Mouse (Mus musculus) urinary bladder, postnatal 0 days (tissue): ENCODE measurements around the gene 4931400O07Rik. TPM values are rescaled to one million over a fixed set of nuclear protein-coding genes. Genes with fewer than 3 reads are reported as not detected.

Experiments used
- polyA plus RNA-seq: library from polyadenylated mRNA; unstranded; fragments of >200 nt; fragmentation: Nextera tagmentation; extraction: Ambion mirVana; gene quantifications from 2 replicates; pipeline ENCODE4 v1.2.1, GENCODE M21; 2015

Gene 4931400O07Rik
- not detected in 2 replicates for polyA plus RNA-seq

DNA sequence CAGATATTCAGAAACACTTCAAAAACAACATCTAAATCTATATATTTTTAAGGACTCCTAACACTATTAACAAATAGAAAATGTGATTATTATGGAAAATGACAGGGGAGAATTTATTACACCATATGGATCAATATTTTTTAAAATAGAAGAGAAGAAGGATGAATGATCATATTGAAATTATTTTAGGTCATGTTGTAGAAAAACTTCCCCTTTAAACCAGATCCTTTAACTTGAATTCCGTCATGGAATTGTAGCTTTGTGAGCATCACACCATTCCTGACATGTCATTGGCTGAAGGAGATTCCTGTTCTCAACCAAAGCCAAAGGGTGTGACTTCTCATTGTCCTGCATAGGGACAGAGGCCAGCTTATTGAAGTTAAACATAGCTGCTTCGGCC is at the start of gene 4931400O07Rik:
Gene 4931400O07Rik (plus strand): TSS at position 301 of the 400 bp plus-strand sequence.

Other genes starting within 250 kb of the 4931400O07Rik start
- 0.07 and 0.12 TPM in 2 replicates for gene 4933402E13Rik, start 184.5 kb upstream of the 4931400O07Rik start, polyA plus RNA-seq